ENCODE assay signal across 21 mouse cellular contexts in genomic region chr6:15829812-15830211, GRCm38 (mm10).
DNase-seq lines count a peak whose midpoint lies in the region; ATAC-seq lines count a peak whose summit lies in the region.
"Had no signal": no experiment of that assay in that cellular context is flagged by ENCODE, and none has a peak within 500 bp of the region (broad histone marks: within the 10 kb centered on the region; RNA-seq: fewer than 3 reads in every experiment).

No protein-coding gene starts in this region.

- 36% methylated on average over 2 of the region's 2 CpGs for WGBS in forebrain, embryonic 11.5 days
- 46% methylated on average over 2 of the region's 2 CpGs for WGBS in forebrain, embryonic 16.5 days

- H3K9ac ChIP-seq in forebrain, embryonic 11.5 days (ENCODE audit: low read length), result no peak overlapping the region
- H3K9ac ChIP-seq in forebrain, embryonic 16.5 days (replicated peaks; ENCODE audit: low read depth, low read length), result no peak overlapping the region
- H3K9ac ChIP-seq: forebrain, postnatal 0 days; lung, embryonic 15.5 days; midbrain, embryonic 13.5 days had no signal

- no peaks in the 10 kb centered on the region for H3K27me3 ChIP-seq in forebrain, embryonic 11.5 days (ENCODE audit: control insufficient read depth, insufficient read depth, low read length)
- H3K27me3 ChIP-seq in forebrain, embryonic 16.5 days (replicated peaks; ENCODE audit: control insufficient read depth, insufficient read depth, low read length), result no peaks in the 10 kb centered on the region
- H3K27me3 ChIP-seq: lung, embryonic 15.5 days; midbrain, embryonic 13.5 days had no signal

- H3K4me2 ChIP-seq in forebrain, embryonic 11.5 days (ENCODE audit: low read depth, low read length, severe bottlenecking), result no peak overlapping the region
- H3K4me2 ChIP-seq in forebrain, embryonic 16.5 days (ENCODE audit: low read length), result no peak overlapping the region
- H3K4me2 ChIP-seq: liver, embryonic 11.5 days; lung, embryonic 15.5 days; midbrain, embryonic 13.5 days had no signal

- H3K4me1 ChIP-seq in forebrain, embryonic 11.5 days (replicated peaks; ENCODE audit: control insufficient read depth, insufficient read depth, low read length), result no peaks in the 10 kb centered on the region
- H3K4me1 ChIP-seq in forebrain, embryonic 16.5 days (replicated peaks; ENCODE audit: control insufficient read depth, insufficient read depth, low read length), result no peaks in the 10 kb centered on the region
- H3K4me1 ChIP-seq: lung, embryonic 15.5 days; midbrain, embryonic 13.5 days had no signal

- no peaks in the 10 kb centered on the region for H3K36me3 ChIP-seq in forebrain, embryonic 11.5 days (ENCODE audit: control insufficient read depth, insufficient read depth, low read length)
- no peaks in the 10 kb centered on the region for H3K36me3 ChIP-seq in forebrain, embryonic 16.5 days (ENCODE audit: control insufficient read depth, insufficient read depth)
- H3K36me3 ChIP-seq: G1E; heart, embryonic 10.5 days; lung, embryonic 15.5 days; midbrain, embryonic 13.5 days had no signal

- no peak for DNase-seq in forebrain, embryonic 11.5 days (ENCODE audit: low spot score)
- peak; percentile 11 for DNase-seq in kidney, adult 9 months
- DNase-seq in kidney, postnatal 14 days, result no peak
- DNase-seq in Muller cell, postnatal 12 days (ENCODE audit: inconsistent ontology term), result peak; percentile 22
- peak; percentile 7 for DNase-seq in embryo, embryonic 11 days
- no peak for DNase-seq in cerebellum, adult 11-12 months
- DNase-seq: cerebellum, adult 9-11 months; forebrain, postnatal 0 days; gastrocnemius, postnatal 36 days; right cerebral cortex, postnatal 25 days; thymus, postnatal 36 days had no signal

- ATAC-seq in forebrain, embryonic 11.5 days (replicated peaks; ENCODE audit: low FRiP score), result peak; percentile 70
- ATAC-seq in forebrain, embryonic 16.5 days, result no peak
- ATAC-seq: forebrain, postnatal 0 days; hindbrain, embryonic 16.5 days; intestine, postnatal 0 days; midbrain, embryonic 13.5 days had no signal

- H3K27ac ChIP-seq in forebrain, embryonic 11.5 days (ENCODE audit: low read depth, low read length), result no peak overlapping the region
- H3K27ac ChIP-seq in forebrain, embryonic 16.5 days (ENCODE audit: low read length), result no peak overlapping the region
- H3K27ac ChIP-seq: heart, embryonic 10.5 days; lung, embryonic 15.5 days; macrophage; midbrain, embryonic 13.5 days had no signal

- no peaks in the 10 kb centered on the region for H3K9me3 ChIP-seq in forebrain, embryonic 11.5 days (ENCODE audit: control insufficient read depth, low read length)
- no peaks in the 10 kb centered on the region; the same call in 1 of the 2 replicates for H3K9me3 ChIP-seq in forebrain, embryonic 16.5 days (ENCODE audit: control insufficient read depth, low read length)
- H3K9me3 ChIP-seq: heart, embryonic 10.5 days; lung, embryonic 15.5 days; midbrain, embryonic 13.5 days had no signal

- no peak overlapping the region for H3K4me3 ChIP-seq in forebrain, embryonic 11.5 days (ENCODE audit: low read depth, low read length)
- no peak overlapping the region for H3K4me3 ChIP-seq in forebrain, embryonic 16.5 days (replicated peaks; ENCODE audit: low read length)
- H3K4me3 ChIP-seq: heart, embryonic 10.5 days; lung, embryonic 15.5 days; midbrain, embryonic 13.5 days; myocyte had no signal

Comparison
In these comparisons a context has a peak if more than half of its experiments do, and no peak if none do; other contexts are left out.
1. DNase-seq: peak in kidney, adult 9 months (single experiment), Muller cell, postnatal 12 days (single experiment) and embryo, embryonic 11 days (single experiment); none in forebrain, embryonic 11.5 days (single experiment), kidney, postnatal 14 days (single experiment) and cerebellum, adult 11-12 months (single experiment).